Mouse (Mus musculus) stomach, postnatal 0 days (tissue): ENCODE results near the gene Zfp146. TPM values are rescaled to one million over a fixed set of nuclear protein-coding genes. Genes with fewer than 3 reads are reported as not detected.

ENCODE experiments used
- ATAC-seq: fragments of 200-750 bp; cut with Nextera tagmentation; 2 replicates; pipeline ENCODE4 v1.8.0; 2017; ENCODE audit not compliant: low FRiP score, low TSS enrichment
- DNase-seq: peaks from one replicate; pipeline ENCODE4 v3.0.0-alpha.2; 2016; ENCODE audit warnings: low spot score
- H3K27ac ChIP-seq: fragments of 300-500 bp; sonication (generic); replicated peaks from 2 replicates; pipeline ENCODE4 v1.5.1; 2014; ENCODE audit warnings: mild to moderate bottlenecking, control low read depth
- H3K27me3 ChIP-seq: fragments of 300-500 bp; sonication (generic); 2 replicates; pipeline ENCODE4 v1.6.1; 2014; ENCODE audit warnings: low read length; ENCODE audit not compliant: control insufficient read depth, insufficient read depth
- H3K36me3 ChIP-seq: fragments of 300-500 bp; sonication (generic); 2 replicates; pipeline ENCODE4 v1.6.1; 2014; ENCODE audit warnings: low read length, mixed read lengths; ENCODE audit not compliant: control insufficient read depth, insufficient read depth
- H3K4me1 ChIP-seq: fragments of 300-500 bp; sonication (generic); replicated peaks from 2 replicates; pipeline ENCODE4 v1.6.1; 2014; ENCODE audit warnings: antibody characterized with exemption; ENCODE audit not compliant: control insufficient read depth, insufficient read depth
- H3K4me2 ChIP-seq: fragments of 300-500 bp; sonication (generic); replicated peaks from 2 replicates; pipeline ENCODE4 v1.6.1; 2014; ENCODE audit warnings: low read depth, mild to moderate bottlenecking, control low read depth, moderate library complexity
- H3K4me3 ChIP-seq: fragments of 300-500 bp; sonication (generic); 2 replicates; pipeline ENCODE4 v1.5.1; 2014; ENCODE audit warnings: low read depth, low read length, control low read depth
- H3K9ac ChIP-seq: fragments of 300-500 bp; sonication (generic); 2 replicates; pipeline ENCODE4 v1.6.1; 2014; ENCODE audit warnings: mild to moderate bottlenecking, low read length, control low read depth, mixed read lengths
- H3K9me3 ChIP-seq: fragments of 300-500 bp; sonication (generic); 2 replicates; pipeline ENCODE4 v1.6.1; 2016; ENCODE audit warnings: low read length; ENCODE audit not compliant: control insufficient read depth
- CTCF ChIP-seq: IDR thresholded peaks from 2 replicates; pipeline ENCODE4 v1.5.1; 2016; ENCODE audit warnings: antibody characterized with exemption, low read depth, mild to moderate bottlenecking, moderate library complexity
- EP300 ChIP-seq: optimal IDR thresholded peaks from 2 replicates; pipeline ENCODE3; 2016; ENCODE audit warnings: antibody characterized with exemption
- WGBS: fragments of 180-500 bp; shearing (Covaris S2); extraction: QIAGEN DNeasy Blood & Tissue Kit; methylation state at CpG from one replicate; pipeline ENCODE4 v1.1.7; 2014; 5-methylcytosine and 5-hydroxymethylcytosine counted together
- polyA plus RNA-seq: library from polyadenylated mRNA; unstranded; fragments of >200 nt; fragmentation: Nextera tagmentation; extraction: Ambion mirVana; gene quantifications from 2 replicates; pipeline ENCODE4 v1.2.1, GENCODE M21; 2015

Gene Zfp146
- polyA plus RNA-seq, 1 experiment from 2014 or later: 5.4 TPM

DNA sequence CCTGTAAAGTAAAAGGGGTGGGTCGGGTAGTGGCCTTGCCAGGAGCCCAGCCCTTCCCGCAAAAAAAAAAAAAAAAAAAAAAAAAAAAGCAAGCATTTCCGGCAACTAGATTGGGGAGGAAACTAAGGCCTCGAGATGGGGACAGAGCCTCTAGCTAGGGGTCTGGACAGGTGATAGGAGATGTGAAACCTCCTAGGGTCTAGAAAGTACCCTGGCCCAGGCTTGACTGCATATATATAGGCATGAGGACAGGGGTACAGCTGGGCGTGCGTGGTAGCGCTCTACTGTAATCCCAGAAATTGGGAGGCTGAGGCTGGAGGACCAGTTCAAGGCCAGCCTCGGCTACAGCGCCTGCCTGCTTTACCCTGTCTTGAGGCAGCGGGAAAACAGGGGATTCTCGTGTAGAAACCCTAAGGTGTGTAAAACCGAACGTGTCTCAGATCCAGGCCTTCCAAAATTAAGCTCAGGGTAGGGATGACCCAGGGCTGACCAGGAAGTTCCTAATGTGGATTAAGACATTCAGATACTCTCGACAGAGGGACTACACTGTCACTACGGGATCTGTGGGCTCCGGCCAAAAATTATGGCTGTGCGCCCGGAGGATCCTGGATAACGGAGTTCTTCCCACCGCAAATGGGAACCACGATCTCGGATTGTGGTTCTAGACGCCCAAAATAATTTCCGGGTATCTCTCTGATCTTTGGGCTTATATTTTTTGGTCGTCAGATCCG is 24.7 kb upstream of the Zfp146 start:
- DNase-seq (peak; percentile 32), ATAC-seq (peak; percentile 11; the same call in 1 of the 2 replicates)
- peak overlapping the region; percentile 82 for H3K4me3 ChIP-seq
- peak overlapping the region; percentile 91 for H3K9ac ChIP-seq
- peaks cover 16% of the 10 kb centered on the region for H3K36me3 ChIP-seq
- H3K4me1 ChIP-seq: 0 out of 2 replicates have a peak, but pooled peaks cover 5% of the 10 kb centered on the region
- peak overlapping the region; percentile 86 for H3K4me2 ChIP-seq
- TF ChIP-seq CTCF (no peak), EP300 (no peak)
- H3K27ac ChIP-seq: peak overlapping the region; percentile 95
- 0% methylated on average over 26 of the region's 26 CpGs for WGBS
- H3K9me3 ChIP-seq: no peaks in the 10 kb centered on the region
- H3K27me3 ChIP-seq: no peaks in the 10 kb centered on the region

DNA sequence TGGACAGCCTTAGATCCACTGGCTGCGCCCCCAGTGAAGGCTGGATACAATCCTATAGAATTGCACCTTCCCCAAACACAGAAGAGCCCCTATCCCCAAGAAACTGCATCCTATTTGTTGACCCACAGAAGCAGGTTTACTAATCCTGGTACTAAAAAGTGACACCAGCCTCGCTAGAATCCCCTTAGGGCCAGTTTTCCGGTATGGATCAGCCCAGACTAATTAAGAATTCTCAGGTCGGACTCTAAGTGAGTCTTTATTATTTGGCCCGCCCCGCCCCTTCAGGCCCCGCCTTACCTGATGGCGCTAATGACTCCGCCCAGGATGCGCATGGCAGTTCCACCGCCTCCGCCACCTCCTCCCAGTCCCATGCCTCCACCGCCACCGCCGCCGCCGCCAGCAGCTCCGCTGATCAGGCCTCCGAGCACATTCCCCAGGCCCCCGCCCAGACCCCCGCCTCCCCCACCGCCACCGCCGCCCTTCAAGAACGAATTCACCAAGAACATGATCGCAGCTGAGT is 24.1 kb upstream of the Zfp146 start:
- ATAC-seq: peak; percentile 58; the same call in 1 of the 2 replicates

DNA sequence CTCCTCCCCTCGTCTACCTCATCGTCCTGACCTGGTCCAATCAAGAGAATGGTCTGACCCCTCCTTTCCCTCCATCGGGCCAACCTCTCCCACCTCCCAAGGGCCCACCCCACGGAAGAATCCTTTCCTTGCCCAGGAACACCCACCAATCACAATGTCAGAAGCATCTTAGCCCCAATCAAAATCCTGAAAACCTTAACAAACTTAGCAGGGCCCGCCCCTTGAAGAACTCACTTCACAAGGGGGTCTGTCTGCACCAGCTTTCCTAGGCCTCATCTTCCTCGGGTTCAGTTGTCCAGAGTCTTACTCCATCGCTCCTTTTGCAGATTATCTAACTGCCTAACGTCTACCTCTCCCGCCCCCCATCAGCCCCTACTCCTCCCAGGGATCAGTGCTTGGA is 23.5 kb upstream of the Zfp146 start:
- peak overlapping the region; percentile 91; the same call in 1 of the 2 replicates for H3K9ac ChIP-seq
- DNase-seq (peak; percentile 32), ATAC-seq (no peak)
- H3K27me3 ChIP-seq: no peaks in the 10 kb centered on the region
- WGBS: 37% methylated on average over 9 of the region's 9 CpGs
- peaks cover 24% of the 10 kb centered on the region for H3K36me3 ChIP-seq
- H3K4me2 ChIP-seq: peak overlapping the region; percentile 86
- 0 out of 2 replicates have a peak overlapping the region, but pooled peaks have one; percentile 6 for H3K27ac ChIP-seq
- peak overlapping the region; percentile 82 for H3K4me3 ChIP-seq
- H3K4me1 ChIP-seq: 0 out of 2 replicates have a peak, but pooled peaks cover 5% of the 10 kb centered on the region
- no peak for TF ChIP-seq CTCF
- TF ChIP-seq EP300: no peak
- no peaks in the 10 kb centered on the region for H3K9me3 ChIP-seq

More for the DNA sequence above, 24.1 kb upstream of the Zfp146 start:
- Histone ChIP-seq H3K4me2 (peak overlapping the region; percentile 86), H3K4me3 (peak overlapping the region; percentile 82), H3K9me3 (no peaks in the 10 kb centered on the region), H3K27me3 (no peaks in the 10 kb centered on the region), H3K4me1 (0 out of 2 replicates have a peak, but pooled peaks cover 5% of the 10 kb centered on the region), H3K27ac (peak overlapping the region; percentile 95), H3K36me3 (peaks cover 19% of the 10 kb centered on the region), H3K9ac (peak overlapping the region; percentile 91)
- 2% methylated on average over 21 of the region's 26 CpGs for WGBS
- DNase-seq: peak; percentile 89
- TF ChIP-seq CTCF: no peak
- no peak for TF ChIP-seq EP300

DNA sequence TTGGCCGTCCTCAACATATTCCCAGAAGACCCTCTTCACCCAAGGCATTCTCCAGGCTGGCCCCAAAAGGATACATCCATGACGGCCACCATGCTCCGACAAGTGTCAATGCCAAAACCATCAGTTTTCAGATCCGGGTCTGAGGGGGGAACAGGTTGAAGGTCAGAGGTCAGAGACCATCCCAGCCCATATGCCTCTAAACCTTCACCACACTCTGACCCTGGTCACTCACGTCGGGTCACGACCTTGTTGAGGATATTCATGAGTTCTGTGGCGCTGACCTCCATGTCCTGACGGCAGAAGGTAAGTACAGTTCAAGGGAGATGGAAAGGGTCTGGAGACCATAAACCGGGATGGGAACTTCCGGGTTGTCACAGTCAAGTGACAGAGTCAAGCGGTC is 22.5 kb upstream of the Zfp146 start:
- no peak overlapping the region for H3K9ac ChIP-seq
- 0 out of 2 replicates have a peak, but pooled peaks cover 5% of the 10 kb centered on the region for H3K4me1 ChIP-seq
- no peak overlapping the region for H3K4me2 ChIP-seq
- 85% methylated on average over 12 of the region's 12 CpGs for WGBS
- H3K27ac ChIP-seq: no peak overlapping the region
- no peak overlapping the region for H3K4me3 ChIP-seq
- no peaks in the 10 kb centered on the region for H3K27me3 ChIP-seq
- no peaks in the 10 kb centered on the region for H3K9me3 ChIP-seq
- H3K36me3 ChIP-seq: peaks cover 27% of the 10 kb centered on the region
- DNase-seq: no peak
- no peak for ATAC-seq
- no peak for TF ChIP-seq EP300
- TF ChIP-seq CTCF: no peak

DNA sequence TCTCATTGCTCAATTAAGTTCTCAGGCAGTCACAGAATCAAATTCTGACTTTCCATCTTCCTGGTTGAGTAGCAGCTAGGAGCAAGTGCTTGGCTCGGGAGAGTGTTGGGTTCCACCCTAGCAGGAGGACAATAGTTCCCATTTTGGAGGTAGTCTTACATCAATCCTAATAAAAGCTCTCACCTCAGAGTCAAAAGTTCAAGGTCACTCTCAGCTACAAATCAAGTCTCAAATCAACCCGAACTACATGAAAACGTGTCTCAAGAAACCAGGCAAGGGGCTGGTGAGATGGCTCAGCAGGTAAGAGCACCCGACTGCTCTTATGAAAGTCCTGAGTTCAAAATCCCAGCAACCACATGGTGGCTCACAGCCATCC is 19.6 kb upstream of the Zfp146 start:
- Histone ChIP-seq H3K27ac (no peak overlapping the region), H3K27me3 (no peaks in the 10 kb centered on the region), H3K36me3 (peaks cover 34% of the 10 kb centered on the region), H3K9me3 (no peaks in the 10 kb centered on the region), H3K4me1 (0 out of 2 replicates have a peak, but pooled peaks cover 5% of the 10 kb centered on the region), H3K4me2 (no peak overlapping the region), H3K4me3 (no peak overlapping the region), H3K9ac (no peak overlapping the region)
- 77% methylated on average over 4 of the region's 4 CpGs for WGBS
- DNase-seq (no peak), ATAC-seq (no peak)
- TF ChIP-seq EP300 (no peak), CTCF (no peak)
